Mouse (Mus musculus): ENCODE data around the gene Pcbp3. TPM values are rescaled to one million over a fixed set of nuclear protein-coding genes. Genes with fewer than 3 reads are reported as not detected.

Gene Pcbp3
- polyA plus RNA-seq, 1 experiment = 23.5 TPM

- Histone ChIP-seq H3K4me3 (ENCODE audit: insufficient read depth, low read depth, low read length) (no peak overlapping the region), H3K4me1 (ENCODE audit: control insufficient read depth, insufficient read depth, low read length) (no peaks in the 10 kb centered on the region), H3K27ac (ENCODE audit: insufficient read depth, low read depth, low read length) (no peak overlapping the region), H3K27me3 (replicated peaks; ENCODE audit: control insufficient read depth, insufficient read depth, low read length) (no peaks in the 10 kb centered on the region), H3K36me3 (ENCODE audit: control insufficient read depth, insufficient read depth, low read length) (no peaks in the 10 kb centered on the region)
- WGBS = 96% methylated on average over 3 of the region's 3 CpGs
- no peak for DNase-seq
- TF ChIP-seq POLR2A (IDR thresholded peaks at IDR 0.05; ENCODE audit: low read depth, low read length) (no peak), CTCF (conservative IDR thresholded peaks at IDR 0.05; ENCODE audit: insufficient read depth, insufficient read length, low read depth, low read length) (no peak)
These were observed 167.6 kb downstream of the Pcbp3 start for GRCm38 (mm10) chr10:76794102-76794501.

GRCm38 (mm10) chr10:76791475-76791874 lies 170.2 kb downstream of the Pcbp3 start:
- H3K27me3 ChIP-seq (replicated peaks; ENCODE audit: control insufficient read depth, insufficient read depth, low read length) = no peaks in the 10 kb centered on the region
- no peak for TF ChIP-seq POLR2A (IDR thresholded peaks at IDR 0.05; ENCODE audit: low read depth, low read length)
- peak; percentile 58; the same call in 1 of the 2 replicates for TF ChIP-seq CTCF (conservative IDR thresholded peaks at IDR 0.05; ENCODE audit: insufficient read depth, insufficient read length, low read depth, low read length)
- H3K4me1 ChIP-seq (ENCODE audit: control insufficient read depth, insufficient read depth, low read length) = no peaks in the 10 kb centered on the region
- H3K27ac ChIP-seq (ENCODE audit: insufficient read depth, low read depth, low read length) = no peak overlapping the region
- no peak overlapping the region for H3K4me3 ChIP-seq (ENCODE audit: insufficient read depth, low read depth, low read length)
- 46% methylated on average over 1 of the region's 1 CpGs for WGBS
- no peaks in the 10 kb centered on the region for H3K36me3 ChIP-seq (ENCODE audit: control insufficient read depth, insufficient read depth, low read length)
- DNase-seq = peak; percentile 66

- DNase-seq = no peak
- H3K36me3 ChIP-seq (ENCODE audit: control insufficient read depth, insufficient read depth, low read length) = no peaks in the 10 kb centered on the region
- 71% methylated on average over 4 of the region's 4 CpGs for WGBS
- TF ChIP-seq POLR2A (IDR thresholded peaks at IDR 0.05; ENCODE audit: low read depth, low read length) (no peak), CTCF (conservative IDR thresholded peaks at IDR 0.05; ENCODE audit: insufficient read depth, insufficient read length, low read depth, low read length) (no peak)
- no peaks in the 10 kb centered on the region for H3K4me1 ChIP-seq (ENCODE audit: control insufficient read depth, insufficient read depth, low read length)
- no peaks in the 10 kb centered on the region for H3K27me3 ChIP-seq (replicated peaks; ENCODE audit: control insufficient read depth, insufficient read depth, low read length)
- H3K4me3 ChIP-seq (ENCODE audit: insufficient read depth, low read depth, low read length) = no peak overlapping the region
- H3K27ac ChIP-seq (ENCODE audit: insufficient read depth, low read depth, low read length) = no peak overlapping the region
These were observed 171.8 kb downstream of the Pcbp3 start for GRCm38 (mm10) chr10:76789885-76790284.

- no peak for DNase-seq
- TF ChIP-seq CTCF (conservative IDR thresholded peaks at IDR 0.05; ENCODE audit: insufficient read depth, insufficient read length, low read depth, low read length) (no peak), POLR2A (IDR thresholded peaks at IDR 0.05; ENCODE audit: low read depth, low read length) (no peak)
- 86% methylated on average over 6 of the region's 6 CpGs for WGBS
- no peak overlapping the region for H3K4me3 ChIP-seq (ENCODE audit: insufficient read depth, low read depth, low read length)
- H3K27me3 ChIP-seq (replicated peaks; ENCODE audit: control insufficient read depth, insufficient read depth, low read length) = no peaks in the 10 kb centered on the region
- H3K4me1 ChIP-seq (ENCODE audit: control insufficient read depth, insufficient read depth, low read length) = no peaks in the 10 kb centered on the region
- no peak overlapping the region for H3K27ac ChIP-seq (ENCODE audit: insufficient read depth, low read depth, low read length)
- no peaks in the 10 kb centered on the region for H3K36me3 ChIP-seq (ENCODE audit: control insufficient read depth, insufficient read depth, low read length)
These were observed 176.4 kb downstream of the Pcbp3 start for GRCm38 (mm10) chr10:76785312-76785711.

- no peak for DNase-seq
- no peaks in the 10 kb centered on the region for H3K36me3 ChIP-seq (ENCODE audit: control insufficient read depth, insufficient read depth, low read length)
- H3K27me3 ChIP-seq (replicated peaks; ENCODE audit: control insufficient read depth, insufficient read depth, low read length) = no peaks in the 10 kb centered on the region
- TF ChIP-seq CTCF (conservative IDR thresholded peaks at IDR 0.05; ENCODE audit: insufficient read depth, insufficient read length, low read depth, low read length) = no peak
- TF ChIP-seq POLR2A (IDR thresholded peaks at IDR 0.05; ENCODE audit: low read depth, low read length) = no peak
- H3K4me3 ChIP-seq (ENCODE audit: insufficient read depth, low read depth, low read length) = no peak overlapping the region
- 89% methylated on average over 5 of the region's 5 CpGs for WGBS
- no peak overlapping the region for H3K27ac ChIP-seq (ENCODE audit: insufficient read depth, low read depth, low read length)
- H3K4me1 ChIP-seq (ENCODE audit: control insufficient read depth, insufficient read depth, low read length) = no peaks in the 10 kb centered on the region
These were observed 182.5 kb downstream of the Pcbp3 start for GRCm38 (mm10) chr10:76779225-76779624.

- no peaks in the 10 kb centered on the region for H3K27me3 ChIP-seq (replicated peaks; ENCODE audit: control insufficient read depth, insufficient read depth, low read length)
- TF ChIP-seq POLR2A (IDR thresholded peaks at IDR 0.05; ENCODE audit: low read depth, low read length) = no peak
- TF ChIP-seq CTCF (conservative IDR thresholded peaks at IDR 0.05; ENCODE audit: insufficient read depth, insufficient read length, low read depth, low read length) = no peak
- H3K4me1 ChIP-seq (ENCODE audit: control insufficient read depth, insufficient read depth, low read length) = no peaks in the 10 kb centered on the region
- H3K4me3 ChIP-seq (ENCODE audit: insufficient read depth, low read depth, low read length) = no peak overlapping the region
- 94% methylated on average over 3 of the region's 3 CpGs for WGBS
- H3K27ac ChIP-seq (ENCODE audit: insufficient read depth, low read depth, low read length) = no peak overlapping the region
- no peak for DNase-seq
- no peaks in the 10 kb centered on the region for H3K36me3 ChIP-seq (ENCODE audit: control insufficient read depth, insufficient read depth, low read length)
These were observed 190.1 kb downstream of the Pcbp3 start for GRCm38 (mm10) chr10:76771624-76772023.

- Histone ChIP-seq H3K27me3 (replicated peaks; ENCODE audit: control insufficient read depth, insufficient read depth, low read length) (no peaks in the 10 kb centered on the region), H3K36me3 (ENCODE audit: control insufficient read depth, insufficient read depth, low read length) (no peaks in the 10 kb centered on the region), H3K4me1 (ENCODE audit: control insufficient read depth, insufficient read depth, low read length) (no peaks in the 10 kb centered on the region), H3K4me3 (ENCODE audit: insufficient read depth, low read depth, low read length) (no peak overlapping the region), H3K27ac (ENCODE audit: insufficient read depth, low read depth, low read length) (no peak overlapping the region)
- WGBS = 68% methylated on average over 5 of the region's 5 CpGs
- no peak for TF ChIP-seq CTCF (conservative IDR thresholded peaks at IDR 0.05; ENCODE audit: insufficient read depth, insufficient read length, low read depth, low read length)
- no peak for TF ChIP-seq POLR2A (IDR thresholded peaks at IDR 0.05; ENCODE audit: low read depth, low read length)
- DNase-seq = no peak
These were observed 190.6 kb downstream of the Pcbp3 start for GRCm38 (mm10) chr10:76771086-76771485.
